Mouse (Mus musculus): ENCODE measurements at regions not wholly inside any gene's neighbourhood (a gene's known extent, or its start where the extent isn't known, plus 50 kb on each side); places are given as distances from the start of the nearest gene placed in this dataset.

- no peak overlapping the region for H3K27ac ChIP-seq
- no peaks in the 10 kb centered on the region; the same call in 1 of the 2 replicates for H3K4me1 ChIP-seq
- no peak overlapping the region for H3K4me3 ChIP-seq
- 32% methylated on average over 6 of the region's 6 CpGs for WGBS
- ATAC-seq (ENCODE audit: insufficient number of reproducible peaks, insufficient read depth, low FRiP score, low TSS enrichment, low read depth): no peak
- H3K4me2 ChIP-seq: no peak overlapping the region
- H3K27me3 ChIP-seq: no peaks in the 10 kb centered on the region
- H3K36me3 ChIP-seq: no peaks in the 10 kb centered on the region
- no peaks in the 10 kb centered on the region for H3K9me3 ChIP-seq
- no peak overlapping the region for H3K9ac ChIP-seq
Measured at GRCm38 (mm10) chr14:24644117-24644808, 157.3 kb downstream of the Rps24 start.

GRCm38 (mm10) chr14:24646239-24646848 is 159.4 kb downstream of the Rps24 start:
- no peaks in the 10 kb centered on the region; the same call in 1 of the 2 replicates for H3K4me1 ChIP-seq
- H3K9me3 ChIP-seq: no peaks in the 10 kb centered on the region
- H3K4me3 ChIP-seq: no peak overlapping the region
- ATAC-seq (ENCODE audit: insufficient number of reproducible peaks, insufficient read depth, low FRiP score, low TSS enrichment, low read depth): no peak
- H3K27ac ChIP-seq: no peak overlapping the region
- H3K36me3 ChIP-seq: no peaks in the 10 kb centered on the region
- no peak overlapping the region for H3K9ac ChIP-seq
- no peak overlapping the region for H3K4me2 ChIP-seq
- WGBS: 78% methylated on average over 6 of the region's 6 CpGs
- no peaks in the 10 kb centered on the region for H3K27me3 ChIP-seq

- no peak overlapping the region for H3K9ac ChIP-seq
- H3K27me3 ChIP-seq: no peaks in the 10 kb centered on the region
- H3K4me1 ChIP-seq: peaks cover 4% of the 10 kb centered on the region; the same call in 1 of the 2 replicates
- no peak for ATAC-seq (ENCODE audit: insufficient number of reproducible peaks, insufficient read depth, low FRiP score, low TSS enrichment, low read depth)
- no peaks in the 10 kb centered on the region for H3K36me3 ChIP-seq
- H3K9me3 ChIP-seq: no peaks in the 10 kb centered on the region
- H3K4me2 ChIP-seq: no peak overlapping the region
- no peak overlapping the region for H3K4me3 ChIP-seq
- H3K27ac ChIP-seq: no peak overlapping the region
- WGBS: 87% methylated on average over 4 of the region's 4 CpGs
Measured at GRCm38 (mm10) chr14:24647722-24648121, 160.8 kb downstream of the Rps24 start.

- Histone ChIP-seq H3K9me3 (no peaks in the 10 kb centered on the region), H3K27me3 (no peaks in the 10 kb centered on the region), H3K9ac (no peak overlapping the region), H3K4me2 (no peak overlapping the region), H3K36me3 (no peaks in the 10 kb centered on the region), H3K27ac (no peak overlapping the region), H3K4me3 (no peak overlapping the region), H3K4me1 (peaks cover 6% of the 10 kb centered on the region; the same call in 1 of the 2 replicates)
- 86% methylated on average over 7 of the region's 7 CpGs for WGBS
- ATAC-seq (ENCODE audit: insufficient number of reproducible peaks, insufficient read depth, low FRiP score, low TSS enrichment, low read depth): no peak
Measured at GRCm38 (mm10) chr14:24650195-24650901, 163.4 kb downstream of the Rps24 start.

- Histone ChIP-seq H3K4me2 (no peak overlapping the region), H3K27ac (no peak overlapping the region), H3K36me3 (no peaks in the 10 kb centered on the region), H3K4me3 (no peak overlapping the region), H3K4me1 (peaks cover 6% of the 10 kb centered on the region; the same call in 1 of the 2 replicates), H3K27me3 (no peaks in the 10 kb centered on the region), H3K9me3 (no peaks in the 10 kb centered on the region), H3K9ac (no peak overlapping the region)
- WGBS: 62% methylated on average over 12 of the region's 12 CpGs
- ATAC-seq (ENCODE audit: insufficient number of reproducible peaks, insufficient read depth, low FRiP score, low TSS enrichment, low read depth): no peak
Measured at GRCm38 (mm10) chr14:24650902-24651270, 164.0 kb downstream of the Rps24 start.

GRCm38 (mm10) chr14:24652591-24652990 is 165.7 kb downstream of the Rps24 start:
- peaks cover 6% of the 10 kb centered on the region; the same call in 1 of the 2 replicates for H3K4me1 ChIP-seq
- H3K4me3 ChIP-seq: no peak overlapping the region
- no peak for ATAC-seq (ENCODE audit: insufficient number of reproducible peaks, insufficient read depth, low FRiP score, low TSS enrichment, low read depth)
- no peaks in the 10 kb centered on the region for H3K27me3 ChIP-seq
- H3K4me2 ChIP-seq: no peak overlapping the region
- no peak overlapping the region for H3K9ac ChIP-seq
- 56% methylated on average over 2 of the region's 2 CpGs for WGBS
- H3K9me3 ChIP-seq: no peaks in the 10 kb centered on the region
- H3K36me3 ChIP-seq: no peaks in the 10 kb centered on the region
- no peak overlapping the region for H3K27ac ChIP-seq

GRCm38 (mm10) chr14:24655580-24655979 is 168.7 kb downstream of the Rps24 start:
- 70% methylated on average over 9 of the region's 9 CpGs for WGBS

GRCm38 (mm10) chr14:24661797-24662196 is 174.9 kb downstream of the Rps24 start:
- ATAC-seq (ENCODE audit: insufficient number of reproducible peaks, insufficient read depth, low FRiP score, low TSS enrichment, low read depth): no peak
- Histone ChIP-seq H3K27ac (no peak overlapping the region), H3K9ac (no peak overlapping the region), H3K4me2 (no peak overlapping the region), H3K4me1 (no peaks in the 10 kb centered on the region), H3K4me3 (no peak overlapping the region), H3K27me3 (no peaks in the 10 kb centered on the region), H3K36me3 (no peaks in the 10 kb centered on the region), H3K9me3 (no peaks in the 10 kb centered on the region)
- WGBS: 66% methylated on average over 2 of the region's 2 CpGs

More at GRCm38 (mm10) chr14:24655580-24655979, 168.7 kb downstream of the Rps24 start:
- Histone ChIP-seq H3K4me1 (peaks cover 6% of the 10 kb centered on the region; the same call in 1 of the 2 replicates), H3K27me3 (no peaks in the 10 kb centered on the region), H3K4me2 (no peak overlapping the region), H3K9me3 (no peaks in the 10 kb centered on the region), H3K9ac (no peak overlapping the region), H3K27ac (no peak overlapping the region), H3K4me3 (no peak overlapping the region), H3K36me3 (no peaks in the 10 kb centered on the region)
- ATAC-seq (ENCODE audit: insufficient number of reproducible peaks, insufficient read depth, low FRiP score, low TSS enrichment, low read depth): no peak

GRCm38 (mm10) chr14:24665210-24665609 is 178.3 kb downstream of the Rps24 start:
- H3K4me2 ChIP-seq: no peak overlapping the region
- no peak overlapping the region for H3K4me3 ChIP-seq
- no peak overlapping the region for H3K27ac ChIP-seq
- no peaks in the 10 kb centered on the region for H3K9me3 ChIP-seq
- 82% methylated on average over 4 of the region's 4 CpGs for WGBS
- no peaks in the 10 kb centered on the region for H3K27me3 ChIP-seq
- H3K4me1 ChIP-seq: no peaks in the 10 kb centered on the region
- H3K9ac ChIP-seq: no peak overlapping the region
- H3K36me3 ChIP-seq: no peaks in the 10 kb centered on the region
- no peak for ATAC-seq (ENCODE audit: insufficient number of reproducible peaks, insufficient read depth, low FRiP score, low TSS enrichment, low read depth)
